Mouse (Mus musculus): ENCODE results near the gene Galntl6. TPM values are rescaled to one million over a fixed set of nuclear protein-coding genes. Genes with fewer than 3 reads are reported as not detected.

Galntl6 gene
- polyA plus RNA-seq, 1 experiment = not detected

- 81% methylated on average over 2 of the region's 2 CpGs for WGBS
- TF ChIP-seq POLR2A (IDR thresholded peaks at IDR 0.05; ENCODE audit: low read depth, low read length) (no peak), CTCF (IDR thresholded peaks at IDR 0.05; ENCODE audit: extremely low read depth, insufficient read depth, insufficient read length, insufficient replicate concordance) (no peak)
- H3K27me3 ChIP-seq (ENCODE audit: control insufficient read depth, insufficient read depth, low read length) = no peaks in the 10 kb centered on the region
- no peak overlapping the region for H3K27ac ChIP-seq (ENCODE audit: insufficient read depth, low read length)
- no peak overlapping the region for H3K4me3 ChIP-seq (ENCODE audit: extremely low read depth, insufficient read depth, insufficient read length)
- H3K4me1 ChIP-seq (ENCODE audit: control insufficient read depth, insufficient read depth, insufficient read length) = no peaks in the 10 kb centered on the region
- no peaks in the 10 kb centered on the region for H3K36me3 ChIP-seq (ENCODE audit: control insufficient read depth, insufficient read depth, low read length)
- no peak for DNase-seq (ENCODE audit: low read depth in 1 of 2, low spot score in 2 of 2)
Measured at GRCm38 (mm10) chr8:58372389-58372788, 540.1 kb downstream of the Galntl6 start.

GRCm38 (mm10) chr8:58371979-58372378 lies 540.5 kb downstream of the Galntl6 start:
- WGBS = 94% methylated on average over 10 of the region's 10 CpGs
- DNase-seq (ENCODE audit: low read depth in 1 of 2, low spot score in 2 of 2) = no peak
- no peak for TF ChIP-seq CTCF (IDR thresholded peaks at IDR 0.05; ENCODE audit: extremely low read depth, insufficient read depth, insufficient read length, insufficient replicate concordance)
- no peak for TF ChIP-seq POLR2A (IDR thresholded peaks at IDR 0.05; ENCODE audit: low read depth, low read length)

GRCm38 (mm10) chr8:58331151-58331550 lies 581.3 kb downstream of the Galntl6 start:
- no peak for DNase-seq (ENCODE audit: low read depth in 1 of 2, low spot score in 2 of 2)
- WGBS = 71% methylated on average over 1 of the region's 1 CpGs
- no peak for TF ChIP-seq POLR2A (IDR thresholded peaks at IDR 0.05; ENCODE audit: low read depth, low read length)
- no peak for TF ChIP-seq CTCF (IDR thresholded peaks at IDR 0.05; ENCODE audit: extremely low read depth, insufficient read depth, insufficient read length, insufficient replicate concordance)
- Histone ChIP-seq H3K4me3 (ENCODE audit: extremely low read depth, insufficient read depth, insufficient read length) (no peak overlapping the region), H3K4me1 (ENCODE audit: control insufficient read depth, insufficient read depth, insufficient read length) (no peaks in the 10 kb centered on the region), H3K27ac (ENCODE audit: insufficient read depth, low read length) (no peak overlapping the region), H3K27me3 (ENCODE audit: control insufficient read depth, insufficient read depth, low read length) (no peaks in the 10 kb centered on the region), H3K36me3 (ENCODE audit: control insufficient read depth, insufficient read depth, low read length) (no peaks in the 10 kb centered on the region)

More at GRCm38 (mm10) chr8:58371979-58372378, 540.5 kb downstream of the Galntl6 start:
- Histone ChIP-seq H3K27ac (ENCODE audit: insufficient read depth, low read length) (no peak overlapping the region), H3K4me1 (ENCODE audit: control insufficient read depth, insufficient read depth, insufficient read length) (no peaks in the 10 kb centered on the region), H3K36me3 (ENCODE audit: control insufficient read depth, insufficient read depth, low read length) (no peaks in the 10 kb centered on the region), H3K4me3 (ENCODE audit: extremely low read depth, insufficient read depth, insufficient read length) (no peak overlapping the region), H3K27me3 (ENCODE audit: control insufficient read depth, insufficient read depth, low read length) (no peaks in the 10 kb centered on the region)

- H3K4me1 ChIP-seq (ENCODE audit: control insufficient read depth, insufficient read depth, insufficient read length) = no peaks in the 10 kb centered on the region
- TF ChIP-seq POLR2A (IDR thresholded peaks at IDR 0.05; ENCODE audit: low read depth, low read length) = no peak
- no peak for TF ChIP-seq CTCF (IDR thresholded peaks at IDR 0.05; ENCODE audit: extremely low read depth, insufficient read depth, insufficient read length, insufficient replicate concordance)
- no peaks in the 10 kb centered on the region for H3K27me3 ChIP-seq (ENCODE audit: control insufficient read depth, insufficient read depth, low read length)
- no peak overlapping the region for H3K4me3 ChIP-seq (ENCODE audit: extremely low read depth, insufficient read depth, insufficient read length)
- no peaks in the 10 kb centered on the region for H3K36me3 ChIP-seq (ENCODE audit: control insufficient read depth, insufficient read depth, low read length)
- no peak for DNase-seq (ENCODE audit: low read depth in 1 of 2, low spot score in 2 of 2)
- no peak overlapping the region for H3K27ac ChIP-seq (ENCODE audit: insufficient read depth, low read length)
- 82% methylated on average over 2 of the region's 2 CpGs for WGBS
Measured at GRCm38 (mm10) chr8:58313482-58313881, 599.0 kb downstream of the Galntl6 start.

- no peak for DNase-seq (ENCODE audit: low read depth in 1 of 2, low spot score in 2 of 2)
- 86% methylated on average over 4 of the region's 4 CpGs for whole genome bisulfite sequencing
- H3K4me1 ChIP-seq (ENCODE audit: control insufficient read depth, insufficient read depth, insufficient read length) = no peaks in the 10 kb centered on the region
- no peak overlapping the region for H3K27ac ChIP-seq (ENCODE audit: insufficient read depth, low read length)
- H3K4me3 ChIP-seq (ENCODE audit: extremely low read depth, insufficient read depth, insufficient read length) = no peak overlapping the region
- H3K36me3 ChIP-seq (ENCODE audit: control insufficient read depth, insufficient read depth, low read length) = no peaks in the 10 kb centered on the region
- no peaks in the 10 kb centered on the region for H3K27me3 ChIP-seq (ENCODE audit: control insufficient read depth, insufficient read depth, low read length)
- TF ChIP-seq CTCF (IDR thresholded peaks at IDR 0.05; ENCODE audit: extremely low read depth, insufficient read depth, insufficient read length, insufficient replicate concordance) (no peak), POLR2A (IDR thresholded peaks at IDR 0.05; ENCODE audit: low read depth, low read length) (no peak)
Measured at GRCm38 (mm10) chr8:58291487-58291886, 621.0 kb downstream of the Galntl6 start.

GRCm38 (mm10) chr8:58290080-58290479 lies 622.4 kb downstream of the Galntl6 start:
- no peak overlapping the region for H3K27ac ChIP-seq (ENCODE audit: insufficient read depth, low read length)
- DNase-seq (ENCODE audit: low read depth in 1 of 2, low spot score in 2 of 2) = no peak
- no peak overlapping the region for H3K4me3 ChIP-seq (ENCODE audit: extremely low read depth, insufficient read depth, insufficient read length)
- no peaks in the 10 kb centered on the region for H3K36me3 ChIP-seq (ENCODE audit: control insufficient read depth, insufficient read depth, low read length)
- no peak for TF ChIP-seq POLR2A (IDR thresholded peaks at IDR 0.05; ENCODE audit: low read depth, low read length)
- no peaks in the 10 kb centered on the region for H3K4me1 ChIP-seq (ENCODE audit: control insufficient read depth, insufficient read depth, insufficient read length)
- H3K27me3 ChIP-seq (ENCODE audit: control insufficient read depth, insufficient read depth, low read length) = no peaks in the 10 kb centered on the region

GRCm38 (mm10) chr8:58265485-58265884 lies 647.0 kb downstream of the Galntl6 start:
- Histone ChIP-seq H3K27me3 (ENCODE audit: control insufficient read depth, insufficient read depth, low read length) (no peaks in the 10 kb centered on the region), H3K4me1 (ENCODE audit: control insufficient read depth, insufficient read depth, insufficient read length) (no peaks in the 10 kb centered on the region), H3K27ac (ENCODE audit: insufficient read depth, low read length) (no peak overlapping the region), H3K4me3 (ENCODE audit: extremely low read depth, insufficient read depth, insufficient read length) (no peak overlapping the region), H3K36me3 (ENCODE audit: control insufficient read depth, insufficient read depth, low read length) (no peaks in the 10 kb centered on the region)
- TF ChIP-seq CTCF (IDR thresholded peaks at IDR 0.05; ENCODE audit: extremely low read depth, insufficient read depth, insufficient read length, insufficient replicate concordance) (no peak), POLR2A (IDR thresholded peaks at IDR 0.05; ENCODE audit: low read depth, low read length) (no peak)
- 85% methylated on average over 2 of the region's 2 CpGs for WGBS
- DNase-seq (ENCODE audit: low read depth in 1 of 2, low spot score in 2 of 2) = no peak
